Mouse (Mus musculus) ES-Bruce4 (cell line): ENCODE data around the gene Herc6.

ENCODE experiments used
- CTCF ChIP-seq: IDR thresholded peaks from one replicate; pipeline ENCODE4 v1.8.1; 2011; ENCODE audit warnings: low read depth, low read length
- EP300 ChIP-seq: IDR thresholded peaks from 2 replicates; pipeline ENCODE4 v1.6.1; 2011; ENCODE audit warnings: low read depth, low read length; ENCODE audit not compliant: insufficient read depth

- TF ChIP-seq CTCF (no peak), EP300 (no peak)
Observed at GRCm38 (mm10) chr6:57570170-57570974, 10.4 kb upstream of the Herc6 start.
